Mouse (Mus musculus) layer of hippocampus, postnatal 36 days (tissue): ENCODE measurements at regions not wholly inside any gene's neighbourhood (a gene's known extent, or its start where the extent isn't known, plus 50 kb on each side); places are given as distances from the start of the nearest gene placed in this dataset.

Experiments used
- DNase-seq, 2 experiments: peaks; one replicate each; pipeline ENCODE4 v3.0.0; 2022

DNA sequence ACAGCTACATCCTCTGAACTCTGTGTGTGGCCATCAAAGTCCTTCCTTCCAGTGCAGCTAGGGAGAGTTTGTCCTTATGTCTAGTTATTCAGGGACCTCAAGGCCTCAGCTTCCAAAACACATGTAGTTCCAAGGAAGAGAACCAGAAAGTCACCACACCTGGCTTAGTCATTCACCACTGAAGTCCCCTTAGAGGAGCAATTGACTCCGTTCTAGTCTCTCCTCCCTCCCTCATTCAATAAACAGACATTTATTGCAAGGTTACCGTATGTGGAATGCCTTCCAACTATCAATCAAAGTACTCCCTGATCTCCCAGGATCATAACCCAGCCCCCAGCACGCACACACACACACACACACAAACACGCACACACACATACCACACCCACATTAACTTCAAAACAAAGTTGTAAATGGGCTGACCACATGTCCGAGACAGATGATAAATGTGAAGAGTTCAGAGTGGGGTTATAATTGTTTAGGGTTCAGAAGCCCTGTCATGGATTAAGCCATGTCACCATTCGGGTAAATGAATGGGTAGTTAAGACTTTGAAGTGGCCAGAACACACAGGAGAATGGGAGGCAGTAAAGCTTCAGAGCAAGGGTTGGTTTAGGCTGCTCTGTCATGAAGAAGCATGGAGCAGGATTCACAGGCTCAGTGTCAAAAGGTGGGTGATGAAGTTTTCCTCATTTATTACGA, 141.4 kb downstream of the Irs2 start:
- no peak for DNase-seq

DNA sequence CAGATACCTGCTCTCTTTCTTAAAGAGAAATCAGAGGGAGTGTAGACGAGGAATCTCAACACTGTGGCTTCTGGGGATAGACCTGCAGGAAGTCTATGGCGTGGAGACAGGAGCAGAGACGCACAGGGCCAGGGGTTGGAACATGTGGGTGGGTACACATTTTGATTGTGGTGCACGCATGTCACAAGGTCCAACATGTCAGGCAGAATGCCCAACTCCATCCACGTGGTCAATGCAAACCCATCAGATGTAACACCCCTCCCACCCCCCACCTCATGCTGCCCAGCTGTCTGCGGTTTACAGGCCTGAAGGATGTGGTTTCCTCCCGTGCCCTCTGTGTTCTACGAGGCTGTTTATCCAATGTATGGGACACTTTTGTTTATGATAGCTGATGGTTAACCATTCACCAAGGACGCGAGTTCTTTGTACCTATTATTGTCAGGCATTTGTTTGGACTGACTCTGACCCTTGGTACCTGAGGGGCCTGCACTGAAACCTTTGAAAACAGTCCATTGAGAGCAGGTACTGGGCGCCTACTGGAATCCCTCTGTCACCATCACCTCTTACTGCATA, 142.2 kb downstream of the Irs2 start:
- no peak for DNase-seq

DNA sequence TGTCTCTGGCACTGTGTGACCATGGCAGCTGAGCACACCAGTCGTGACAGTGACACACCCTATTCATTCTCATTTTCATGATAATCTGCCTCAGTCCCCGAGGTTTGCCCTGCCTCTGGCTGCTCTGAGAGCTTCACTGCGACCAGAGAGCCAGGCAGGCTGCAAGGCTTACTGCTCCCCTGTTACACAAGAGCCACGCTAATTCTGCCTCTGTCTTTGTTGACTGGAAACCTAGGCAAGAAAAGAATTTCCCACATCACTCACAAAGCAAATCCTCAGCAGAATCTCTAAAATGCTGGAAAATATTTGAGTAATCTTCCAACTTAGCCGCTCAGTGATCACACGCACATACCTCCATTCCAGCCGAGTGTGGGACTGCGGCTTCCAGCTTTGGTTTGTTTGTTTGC, 142.8 kb downstream of the Irs2 start:
- DNase-seq: no peak

DNA sequence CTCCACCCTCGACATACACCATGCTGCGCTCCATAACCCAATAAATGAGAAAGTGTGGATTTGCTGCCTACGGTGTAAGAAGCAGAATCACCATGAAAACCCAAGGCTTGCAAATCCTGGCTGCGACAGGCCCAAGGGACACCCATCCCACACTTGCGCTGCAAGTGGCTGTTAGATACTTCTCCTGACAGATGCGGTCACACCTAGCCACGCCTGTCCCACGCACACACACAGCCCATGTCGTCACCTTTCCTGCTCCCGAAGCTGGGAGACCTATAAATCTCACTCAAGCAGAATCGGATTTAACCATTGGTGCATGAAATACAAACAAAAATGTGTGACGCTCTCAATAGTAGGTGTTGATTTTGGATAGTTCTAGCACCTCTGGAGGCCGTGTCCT, 145.8 kb downstream of the Irs2 start:
- DNase-seq: no peak

DNA sequence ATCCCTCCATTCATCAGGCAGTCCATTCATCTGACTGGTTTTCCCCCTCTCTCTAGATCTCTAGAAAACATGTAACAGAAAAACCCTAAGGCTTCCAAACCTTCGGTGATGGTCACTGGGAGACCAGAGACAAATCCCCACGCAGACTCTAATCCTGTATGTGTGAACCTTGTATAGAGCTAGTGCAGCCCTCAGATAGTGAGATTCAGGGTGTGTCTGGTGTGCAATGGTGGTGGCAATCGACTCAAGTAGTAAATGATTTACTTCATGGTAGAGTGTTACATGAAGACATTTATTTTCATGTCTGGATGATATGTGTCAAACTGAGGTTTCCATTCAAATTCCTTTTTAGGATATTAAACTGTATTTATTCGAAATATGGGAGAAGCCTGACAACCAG, 147.4 kb downstream of the Irs2 start:
- DNase-seq: no peak

DNA sequence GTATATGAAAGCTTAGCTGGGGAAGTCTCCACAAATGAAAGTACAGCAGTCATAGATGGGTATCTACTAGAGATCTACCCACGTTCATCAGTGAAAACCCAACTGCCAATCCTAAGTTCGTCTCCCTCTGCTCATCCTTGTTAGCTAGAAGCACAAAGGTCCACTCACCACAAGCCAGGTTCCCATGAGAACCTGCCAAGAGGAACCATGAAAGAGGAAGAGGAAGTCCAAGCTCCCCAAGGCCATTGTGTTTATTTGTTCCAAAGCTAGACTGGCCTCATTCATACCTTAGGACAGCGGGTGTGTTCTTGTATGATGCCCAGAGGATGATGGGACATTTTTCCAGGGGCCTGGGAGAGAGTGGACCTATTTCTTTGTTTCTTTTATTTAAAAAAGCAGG, 150.4 kb downstream of the Irs2 start:
- no peak for DNase-seq

DNA sequence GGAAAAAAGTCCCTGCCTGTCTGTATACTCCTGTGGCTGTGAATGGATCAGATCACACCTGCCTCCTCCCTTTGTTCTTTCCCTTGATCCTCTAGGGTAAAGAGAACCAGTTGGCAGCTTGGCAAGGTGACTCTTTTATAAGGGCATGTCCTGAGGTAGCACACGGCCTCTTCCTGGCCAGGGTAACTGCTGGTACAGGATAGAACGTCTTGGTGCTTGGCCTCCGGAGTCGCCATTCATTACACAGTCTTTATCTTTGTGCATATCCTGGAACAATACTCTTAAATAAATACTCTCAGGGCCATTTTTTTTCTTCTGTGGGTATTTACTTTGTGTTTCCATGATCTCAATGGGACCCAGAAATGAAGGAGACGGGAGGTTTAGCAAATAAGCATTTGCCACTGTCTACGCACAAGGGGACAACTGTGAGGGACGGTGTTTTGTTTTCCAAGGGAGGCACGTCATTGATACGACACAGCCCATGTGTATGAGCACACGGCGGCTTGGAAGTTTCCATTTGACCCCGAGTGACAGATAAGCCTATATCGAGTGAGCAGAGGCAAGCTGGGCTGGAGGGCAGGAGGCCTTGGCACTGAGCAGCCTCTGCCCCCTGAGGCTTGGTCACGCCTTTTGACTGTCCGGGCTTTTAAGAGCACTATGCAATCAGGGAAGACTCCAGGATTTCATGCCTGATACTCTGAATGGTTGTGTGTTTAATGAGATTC, 151.1 kb downstream of the Irs2 start:
- DNase-seq: no peak

DNA sequence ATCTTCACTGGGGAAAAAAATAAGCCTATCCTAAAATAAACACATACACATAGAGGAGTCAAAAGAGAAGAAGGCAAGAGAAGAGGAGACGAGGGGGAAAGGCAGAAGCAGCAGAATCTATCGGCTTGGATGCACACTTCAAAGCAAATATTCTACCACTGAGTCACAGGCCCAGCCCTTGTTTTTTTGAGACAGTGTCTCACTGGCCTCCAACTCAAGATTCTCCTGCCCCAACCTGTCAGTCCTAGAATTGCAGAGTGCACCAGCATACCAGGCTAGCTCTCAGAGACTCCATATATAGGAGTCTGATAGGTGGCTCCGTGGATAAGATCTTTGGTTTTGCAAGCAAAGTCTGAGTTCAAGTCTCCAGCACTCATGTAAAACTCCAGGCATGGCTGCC, 152.6 kb downstream of the Irs2 start:
- DNase-seq: no peak

DNA sequence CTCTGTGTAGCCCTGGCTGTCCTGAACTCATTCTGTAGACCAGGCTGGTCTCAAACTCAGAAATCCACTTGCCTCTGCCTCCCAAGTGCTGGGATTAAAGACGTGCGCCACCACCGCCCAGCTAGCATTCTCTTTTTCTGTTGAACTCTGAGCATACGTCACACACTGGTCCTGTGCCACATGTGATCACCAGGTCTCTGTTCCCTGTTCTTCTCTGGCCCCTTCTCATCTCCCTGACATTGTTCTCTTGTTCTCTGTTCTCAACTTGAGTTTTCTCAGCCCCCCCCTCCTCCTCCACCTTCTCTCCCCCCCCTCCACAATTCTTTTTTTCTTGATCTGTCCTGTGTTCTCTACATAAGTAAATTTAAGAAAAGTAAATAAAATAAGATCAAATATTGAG, 153.1 kb downstream of the Irs2 start:
- DNase-seq: no peak

DNA sequence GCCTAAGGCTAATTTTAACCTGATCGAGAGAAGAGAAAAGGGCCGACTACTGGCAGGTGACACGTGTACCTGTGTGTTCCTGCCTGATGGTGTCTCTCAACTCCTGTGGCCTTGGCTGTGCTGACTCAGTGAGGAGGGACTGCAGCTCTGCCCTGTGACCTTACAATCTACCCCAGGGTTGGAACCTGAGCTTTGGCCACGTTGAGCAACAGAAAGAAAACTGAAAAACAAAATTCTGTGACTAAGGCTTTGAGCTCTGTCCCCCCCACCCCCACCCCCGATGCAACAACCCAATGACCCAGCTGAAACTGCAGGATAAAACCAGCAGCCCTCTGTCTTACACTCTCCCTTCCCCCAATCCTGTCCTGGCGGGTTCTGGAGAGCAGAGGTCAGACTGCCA, 153.7 kb downstream of the Irs2 start:
- no peak for DNase-seq

DNA sequence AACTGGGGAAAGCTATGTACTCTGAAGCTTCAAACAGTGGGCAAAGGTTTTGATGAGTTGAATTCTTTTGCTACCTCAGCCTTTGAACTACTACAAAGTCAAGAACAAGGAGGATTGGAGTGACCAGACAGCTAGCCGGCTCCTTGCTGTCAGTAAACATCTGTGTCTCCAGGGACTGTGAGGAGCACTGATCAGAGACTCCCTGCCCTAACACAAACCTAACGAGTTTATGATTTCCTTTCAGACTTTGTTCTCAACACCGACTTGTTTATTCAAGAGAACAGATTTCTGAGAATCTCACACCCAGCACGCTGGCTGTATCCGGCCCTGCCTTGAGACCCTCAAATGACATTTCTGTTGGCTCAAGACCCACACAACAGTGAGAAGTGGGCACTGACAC, 154.4 kb downstream of the Irs2 start:
- no peak for DNase-seq

DNA sequence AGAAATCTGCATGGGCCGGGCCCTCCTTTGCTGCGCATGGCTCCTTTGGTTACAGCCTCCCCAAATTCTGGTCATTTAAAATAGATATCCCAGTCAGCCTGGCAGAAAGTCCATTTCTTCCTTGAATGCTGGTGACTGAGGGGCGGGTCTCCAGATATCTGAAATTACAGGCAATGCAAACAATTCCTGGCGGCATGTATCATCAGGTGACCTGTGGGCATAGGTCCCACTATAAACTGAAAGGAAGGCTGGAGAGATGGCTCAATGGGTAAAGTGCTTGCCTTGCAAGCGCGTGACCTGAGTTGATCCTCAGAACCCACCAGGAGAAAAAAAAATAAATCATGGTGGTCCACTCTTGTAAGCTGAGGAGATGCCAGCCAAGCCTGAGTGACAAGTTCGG, 158.3 kb downstream of the Irs2 start:
- no peak for DNase-seq

DNA sequence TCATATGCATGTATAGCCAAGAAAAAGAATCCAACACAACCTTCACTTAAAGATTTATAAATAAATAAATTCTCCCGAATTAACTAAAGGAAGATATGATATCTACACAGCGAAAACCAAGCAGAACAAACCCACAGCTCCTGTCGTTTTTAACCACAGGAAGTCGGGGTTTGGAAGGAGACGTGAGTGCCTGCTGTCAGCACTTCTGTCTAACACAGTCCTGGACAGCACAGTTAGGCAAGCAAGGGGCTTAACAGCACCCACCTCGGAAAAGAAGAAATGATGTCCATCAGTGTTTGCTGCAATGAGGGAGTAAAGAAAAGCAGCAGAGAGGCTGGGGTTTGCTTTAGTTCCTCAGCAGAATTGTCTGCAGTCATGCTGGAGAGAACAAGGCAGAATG, 162.7 kb downstream of the Irs2 start:
- no peak for DNase-seq

DNA sequence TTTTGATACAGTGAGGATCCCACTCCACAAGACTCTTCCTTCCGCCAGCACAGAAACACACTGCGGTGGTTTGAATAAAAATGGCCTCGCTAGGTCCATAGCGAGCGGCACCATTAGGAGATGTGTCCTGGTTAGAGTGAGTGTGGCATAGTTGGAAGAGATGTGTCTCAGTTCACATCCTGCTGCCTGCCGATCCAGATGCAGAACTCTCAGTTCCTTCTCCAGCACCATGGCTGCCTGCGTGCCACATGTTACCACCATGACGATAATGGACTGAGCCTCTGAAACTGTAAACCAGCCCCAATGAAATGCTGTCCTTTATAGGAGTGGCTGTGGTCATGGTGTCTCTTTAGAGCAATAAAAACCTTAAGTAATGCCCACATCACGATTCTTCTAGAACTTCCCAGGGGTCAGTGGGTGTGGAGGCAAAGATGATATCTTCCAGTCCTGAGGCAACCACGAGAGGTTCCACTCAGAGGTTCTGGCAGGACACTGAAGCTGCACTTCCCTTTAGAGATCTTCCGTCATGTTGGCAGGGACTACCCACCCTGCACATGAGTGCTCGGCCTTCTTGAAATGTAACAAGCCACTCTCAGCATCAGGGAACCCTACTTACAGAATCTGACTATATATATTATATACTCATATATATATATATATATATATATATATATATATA, 167.3 kb downstream of the Irs2 start:
- DNase-seq: no peak

DNA sequence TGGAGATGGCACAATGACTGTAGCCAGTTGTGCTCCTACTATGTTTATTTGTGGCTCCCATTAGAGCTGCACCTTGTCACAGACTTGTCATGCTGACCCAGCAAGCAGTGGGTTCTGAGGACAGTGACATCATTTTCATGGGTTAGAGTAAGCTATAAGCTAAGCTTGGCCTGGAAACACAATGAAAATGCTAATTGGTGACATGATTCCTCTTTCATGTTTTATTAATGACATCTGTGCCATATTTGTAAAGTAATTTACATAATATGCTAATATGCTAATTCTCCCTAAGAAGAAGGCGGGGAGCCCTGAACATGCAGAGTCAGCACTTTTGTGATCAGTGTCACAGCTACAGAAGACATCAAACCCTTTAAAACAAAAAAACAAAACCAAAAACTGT, 168.2 kb downstream of the Irs2 start:
- no peak for DNase-seq

DNA sequence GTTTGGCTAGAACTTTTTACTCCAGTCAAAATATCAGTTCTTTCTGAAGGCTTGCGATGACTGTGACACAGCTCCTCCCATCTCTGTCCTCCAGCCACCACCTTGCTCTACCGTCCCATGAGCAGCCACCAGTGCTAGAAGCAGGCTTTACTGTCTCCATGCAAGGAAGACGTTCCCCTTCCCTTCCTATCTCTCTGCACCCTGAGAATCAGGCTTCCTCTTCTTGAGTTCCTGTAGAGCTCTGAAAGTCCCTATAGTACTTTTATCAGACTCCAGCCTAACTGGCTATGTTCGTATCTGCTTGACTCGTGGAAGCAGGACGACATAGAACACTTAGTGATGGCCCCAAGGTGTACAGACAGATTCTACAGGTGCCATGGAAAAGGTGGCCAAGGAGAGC, 173.2 kb downstream of the Irs2 start:
- no peak for DNase-seq

DNA sequence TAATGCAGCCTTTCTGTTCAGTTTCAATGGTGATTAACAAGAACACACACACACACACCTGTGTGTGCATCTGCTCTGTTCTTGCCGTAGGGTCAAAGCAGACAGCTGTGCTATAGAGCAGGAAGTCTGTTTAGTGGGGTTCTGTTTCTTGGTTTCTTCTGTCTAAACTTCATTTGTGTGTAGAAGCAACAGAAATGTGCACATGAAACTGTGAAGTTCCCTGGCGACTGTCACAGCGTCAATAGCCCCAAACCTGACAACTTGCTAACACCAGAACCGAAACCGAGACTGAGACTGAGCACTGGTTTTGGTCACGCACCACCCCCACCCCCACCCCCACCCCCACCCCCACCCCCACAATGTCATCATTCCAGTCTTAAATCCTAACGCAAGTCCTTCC, 176.4 kb downstream of the Irs2 start:
- DNase-seq: no peak

DNA sequence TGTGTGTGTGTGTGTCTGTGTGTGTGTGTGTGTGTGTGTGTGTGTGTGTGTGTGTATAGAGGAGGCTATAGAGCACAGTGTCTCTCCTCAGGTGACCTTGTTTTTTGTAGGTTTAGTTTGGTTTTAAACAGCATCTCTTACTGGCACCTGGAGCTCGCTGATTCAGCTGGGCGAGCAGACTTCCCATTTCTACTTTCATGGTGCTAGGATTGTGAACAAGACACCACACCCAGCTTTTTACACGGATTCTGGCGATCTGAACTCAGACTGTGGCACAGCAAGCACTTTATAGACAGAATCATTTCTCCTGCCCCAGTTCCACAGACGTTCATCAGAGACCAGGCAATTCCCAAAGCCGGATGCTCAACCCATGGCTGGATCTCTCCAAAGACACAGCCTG, 177.0 kb downstream of the Irs2 start:
- no peak for DNase-seq

DNA sequence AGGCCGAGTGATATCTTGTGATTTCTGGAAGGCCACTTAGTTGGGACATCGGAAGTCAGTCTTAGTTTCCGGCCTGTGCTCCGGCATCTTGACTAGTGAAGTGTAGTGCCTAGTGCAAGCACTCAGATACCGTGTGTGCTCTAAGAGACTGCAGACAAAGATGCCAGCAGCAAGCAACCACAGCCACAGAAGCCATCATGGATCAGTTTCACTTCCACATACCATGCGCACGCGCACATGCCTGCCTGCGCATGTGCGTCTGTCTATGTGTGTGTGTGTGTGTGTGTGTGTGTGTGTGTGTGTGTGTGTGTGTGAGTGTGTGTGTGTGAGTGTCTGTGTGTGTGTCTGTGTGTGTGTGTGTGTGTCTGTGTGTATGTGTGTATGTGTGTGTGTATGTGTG, 177.4 kb downstream of the Irs2 start:
- DNase-seq: no peak

DNA sequence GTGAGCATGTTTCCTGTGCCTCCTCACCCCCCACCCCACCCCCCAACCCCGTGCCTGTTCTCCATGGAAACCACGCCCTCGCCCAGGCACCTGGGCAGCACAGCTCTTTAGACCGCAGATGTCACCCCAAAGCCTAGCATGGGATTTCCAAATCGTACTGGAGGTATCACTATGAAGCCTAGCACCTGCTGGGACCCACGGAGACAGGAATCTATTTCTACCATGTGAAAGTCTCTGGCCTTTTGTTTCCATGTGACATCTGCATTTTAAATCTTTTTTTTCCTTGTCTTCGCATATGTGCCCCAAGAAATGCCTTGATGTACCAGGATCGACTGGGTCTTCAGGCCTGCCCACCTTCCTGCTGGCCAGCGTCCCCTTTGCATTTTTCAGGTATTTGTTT, 179.7 kb downstream of the Irs2 start:
- no peak for DNase-seq

DNA sequence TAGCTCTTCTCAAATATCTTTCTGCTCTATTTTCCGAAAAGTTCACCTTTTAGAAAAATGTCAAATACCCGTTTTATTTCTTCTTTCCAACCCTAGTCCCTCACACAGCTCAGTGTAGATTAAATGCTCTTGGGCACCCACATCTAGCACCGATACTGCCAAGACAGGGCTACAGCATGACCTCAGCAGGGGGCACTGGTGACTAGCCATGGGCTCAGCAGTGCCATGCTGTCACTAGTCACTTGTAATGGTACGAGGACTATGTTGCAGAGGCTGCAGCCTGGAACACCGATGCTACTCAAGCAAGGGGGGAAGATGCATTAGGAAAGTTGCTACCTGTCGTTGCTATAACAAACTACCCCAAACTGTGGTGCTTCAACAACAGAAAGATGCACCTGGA, 180.7 kb downstream of the Irs2 start:
- DNase-seq: no peak

DNA sequence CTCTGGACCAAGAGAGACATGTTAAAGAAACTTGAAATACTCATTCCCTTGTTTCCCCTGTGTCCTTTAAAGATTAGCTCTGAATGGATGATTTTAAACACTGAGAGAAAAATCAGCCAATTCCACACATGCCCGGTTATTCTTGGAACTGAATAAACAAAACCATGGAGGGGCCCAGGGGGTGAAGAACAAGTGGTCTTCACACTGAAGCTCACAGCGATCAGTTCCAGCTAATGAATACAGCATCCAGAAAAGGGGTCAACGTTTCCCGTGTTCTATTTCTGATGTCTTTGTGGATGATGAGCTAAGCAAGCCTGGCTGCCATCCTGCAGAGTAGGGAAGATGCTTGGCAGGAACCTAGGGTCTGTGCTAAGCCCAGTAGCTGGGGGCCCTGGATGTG, 182.3 kb downstream of the Irs2 start:
- DNase-seq: no peak

DNA sequence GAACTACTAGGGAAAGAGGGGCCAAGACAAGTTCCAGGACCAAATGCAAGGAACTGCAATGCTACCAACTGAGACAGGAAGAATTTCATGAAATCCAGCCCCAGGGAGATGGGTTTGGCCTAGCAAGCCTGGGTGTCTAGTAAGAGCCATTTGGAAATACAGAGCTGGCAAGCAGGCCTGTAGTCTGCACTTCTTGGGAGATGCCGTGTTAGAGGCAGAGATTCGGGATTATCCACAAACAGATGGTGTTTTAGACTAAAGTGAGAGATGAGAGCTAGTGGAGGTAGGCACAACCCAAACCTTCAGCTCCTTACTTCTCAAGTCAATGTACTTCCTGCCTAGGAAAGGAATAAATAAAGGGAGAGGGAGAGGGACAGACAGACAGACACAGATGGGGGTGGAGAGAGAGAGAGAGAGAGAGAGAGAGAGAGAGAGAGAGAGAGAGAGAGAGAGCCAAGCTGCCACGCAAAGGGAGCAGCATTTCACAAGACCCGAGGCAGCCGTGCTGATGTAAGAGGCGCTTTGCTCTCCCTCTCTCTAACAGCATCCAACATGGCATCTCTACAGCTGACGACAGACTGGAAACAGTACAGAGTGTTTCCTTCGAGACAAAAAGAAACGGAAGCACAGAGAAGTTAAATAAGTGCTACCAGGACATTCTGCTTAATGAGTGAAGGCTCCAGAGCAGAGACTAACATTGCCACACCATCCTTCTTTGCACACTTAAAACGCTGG, 182.9 kb downstream of the Irs2 start:
- DNase-seq: peak in 1 of 2 experiments; percentile 17
